Mouse (Mus musculus) T-helper 2 cell (primary cell): ENCODE measurements around the gene Cd163l1.

Experiments
- in situ Hi-C: fragments of 300-600 bp; cut with MboI, MseI; formaldehyde crosslinking; loops from one replicate; pipeline ENCODE4 v1.15.1; 2025; ENCODE audit warnings: high pct_unique_total_duplicates

The Cd163l1 gene

DNA sequence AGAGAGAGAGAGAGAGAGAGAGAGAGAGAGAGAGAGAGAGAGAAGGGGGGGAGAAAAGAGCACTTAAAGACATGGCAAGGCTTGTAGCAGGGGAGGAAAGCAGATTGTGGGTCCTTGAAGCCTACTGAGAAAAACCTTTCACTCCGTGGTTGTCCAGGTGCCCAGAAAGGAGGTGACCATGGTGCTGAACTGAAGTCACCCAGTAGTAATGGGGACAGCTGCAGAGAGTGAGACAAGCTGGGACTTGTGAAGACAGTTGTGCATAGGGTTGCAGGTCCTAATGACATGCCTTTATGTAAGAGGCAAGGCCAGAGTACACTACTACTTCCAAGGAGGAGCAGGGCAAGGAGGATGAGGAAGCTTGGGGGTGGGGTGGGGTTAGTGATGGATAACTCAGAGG lies 1.2 kb downstream of the Cd163l1 start:
- in situ Hi-C loops, result no loop called here

DNA sequence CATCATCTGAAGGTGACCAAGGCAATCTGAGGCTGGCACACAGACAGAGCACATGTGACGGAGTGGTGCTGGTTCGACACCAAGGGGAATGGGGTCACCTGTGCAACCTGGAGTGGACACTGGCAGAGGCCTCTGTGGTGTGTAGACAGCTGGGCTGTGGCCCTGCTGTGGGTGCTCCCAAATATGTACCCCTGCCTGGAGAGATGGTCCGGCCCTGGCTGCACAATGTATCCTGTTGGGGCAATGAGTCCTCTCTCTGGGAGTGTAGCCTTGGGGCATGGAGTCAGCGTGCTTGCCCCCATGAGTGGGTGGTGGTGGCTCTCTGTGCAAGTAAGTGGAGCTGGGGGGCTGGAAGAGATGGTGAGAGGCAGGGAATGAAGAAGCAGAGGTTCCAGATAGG lies 2.3 kb downstream of the Cd163l1 start:
- in situ Hi-C loops, result no loop called here

DNA sequence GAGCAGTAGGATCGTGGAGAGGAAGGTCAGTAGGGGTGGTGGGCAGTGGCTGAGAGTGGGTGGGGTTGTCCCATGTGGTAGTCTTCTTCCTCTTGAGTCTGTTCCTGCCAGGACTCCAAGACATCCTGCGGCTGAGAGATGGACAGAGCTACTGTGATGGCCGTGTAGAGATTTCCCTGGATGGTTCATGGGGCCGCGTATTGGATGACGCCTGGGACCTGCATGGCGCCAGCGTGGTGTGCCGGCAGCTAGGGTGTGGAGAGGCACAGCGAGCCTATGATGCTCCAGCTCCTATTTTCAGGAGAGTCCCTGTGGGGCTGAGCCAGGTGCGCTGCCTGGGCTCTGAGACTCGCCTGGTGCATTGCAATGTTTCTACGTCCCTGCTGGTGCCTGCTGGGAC lies 6.1 kb downstream of the Cd163l1 start:
- in situ Hi-C loops, result no loop called here

DNA sequence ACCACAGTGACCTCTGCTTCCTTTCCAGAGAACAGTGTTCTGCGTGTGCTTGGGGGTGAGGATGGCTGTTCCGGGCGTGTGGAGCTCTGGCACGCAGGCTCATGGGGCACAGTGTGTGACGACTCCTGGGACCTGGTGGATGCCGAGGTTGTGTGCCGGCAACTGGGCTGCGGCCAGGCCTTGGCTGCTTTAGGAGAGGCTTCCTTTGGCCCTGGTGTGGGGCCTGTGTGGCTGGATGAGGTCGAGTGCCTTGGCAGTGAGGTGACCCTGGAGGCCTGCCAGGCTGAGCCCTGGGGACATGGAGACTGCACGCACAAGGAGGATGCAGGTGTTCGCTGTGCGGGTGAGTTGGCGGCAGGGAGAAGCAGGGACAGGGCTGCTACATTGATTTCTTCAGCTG lies 10.4 kb downstream of the Cd163l1 start:
- in situ Hi-C loops, result no loop called here

DNA sequence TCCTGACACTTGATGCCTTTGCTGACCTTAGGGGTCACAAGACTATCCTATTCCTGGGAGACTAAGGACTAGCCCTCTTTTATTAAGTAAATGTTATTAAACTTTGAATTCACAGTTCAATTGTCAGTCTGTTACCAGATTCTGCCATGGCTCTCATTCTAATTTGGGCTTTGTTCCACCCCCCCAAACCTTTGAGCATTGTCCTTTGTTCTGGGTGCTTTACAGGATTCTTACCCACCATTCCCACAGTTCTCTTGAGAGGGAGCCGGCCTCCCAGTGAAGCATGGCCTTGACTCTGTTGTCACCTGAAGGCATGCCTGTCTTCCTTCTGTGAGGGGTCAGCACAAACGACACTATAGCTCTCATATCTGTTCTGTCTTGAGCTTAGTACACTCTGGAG lies 13.0 kb downstream of the Cd163l1 start:
- in situ Hi-C loops, result no loop called here

DNA sequence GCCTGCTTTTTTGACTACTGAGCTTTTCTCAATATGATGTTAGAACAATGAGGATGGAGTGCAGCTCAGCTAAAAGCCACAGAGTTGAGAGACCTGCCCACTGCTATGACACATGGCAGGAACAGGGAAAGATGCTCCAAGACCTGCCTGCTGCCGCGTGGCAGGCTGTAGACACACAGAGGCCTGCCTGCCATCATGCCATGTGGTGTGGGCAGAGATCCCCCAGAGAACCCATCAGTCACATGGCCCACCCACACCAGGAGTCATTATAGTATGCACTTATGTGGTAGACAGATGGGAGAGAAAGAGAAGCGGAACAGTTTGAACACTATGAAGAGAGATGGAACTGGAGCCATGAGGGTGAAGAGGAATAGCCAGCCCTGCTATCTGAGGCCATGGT lies 15.6 kb downstream of the Cd163l1 start:
- in situ Hi-C loops, result no loop called here

DNA sequence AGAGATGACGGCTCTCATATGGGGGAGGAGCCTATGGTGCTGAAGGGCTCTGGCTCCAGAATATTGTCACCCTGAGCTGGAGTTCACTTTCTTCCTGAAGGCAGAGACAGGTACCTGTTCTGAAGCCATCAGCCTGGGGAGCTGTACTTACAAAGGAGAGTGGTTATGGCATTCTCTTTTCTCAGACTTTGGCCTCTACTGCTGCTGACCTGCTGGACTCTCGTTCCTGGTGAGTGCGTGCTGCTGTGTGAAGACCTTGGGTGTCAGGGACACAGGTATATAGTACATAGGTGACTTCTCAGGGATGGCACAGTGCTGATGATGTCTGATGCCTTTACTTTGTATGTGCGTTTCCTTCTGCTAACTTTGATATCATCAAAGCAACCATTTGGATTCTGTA lies 29.1 kb downstream of the Cd163l1 start, which contains the start of gene 5830411N06Rik:
Gene 5830411N06Rik, plus strand, starts transcription at position 69 of the 400 bp plus-strand sequence.
- in situ Hi-C loops, result no loop called here

DNA sequence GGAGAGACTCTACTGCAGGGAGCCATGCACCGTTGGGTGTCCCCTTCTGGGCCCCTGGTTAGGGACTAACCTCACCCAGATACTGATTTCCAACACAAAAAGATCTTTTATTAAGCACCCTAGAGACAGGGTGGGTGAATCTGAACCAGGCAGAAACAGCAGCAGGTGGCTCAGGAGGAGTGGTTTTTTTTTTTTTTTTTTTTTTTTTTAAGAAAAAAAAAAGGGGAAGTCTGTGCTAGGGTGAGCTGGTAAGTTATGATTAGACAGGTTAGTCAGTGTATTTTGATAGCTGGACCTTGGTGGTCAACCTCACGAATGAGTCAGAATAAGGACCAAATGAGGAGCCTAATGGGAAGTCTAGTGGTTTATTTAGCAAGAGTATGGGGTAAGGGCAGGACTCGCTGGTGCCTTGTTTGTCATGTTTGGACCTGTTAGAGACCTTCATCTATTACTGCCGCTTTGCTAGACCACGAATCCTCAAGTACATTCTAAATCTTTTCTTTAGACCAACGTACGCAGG lies 35.8 kb downstream of the Cd163l1 start:
- in situ Hi-C loops, result no loop called here
